Comparison of ENCODE assay signal across 9 mouse cellular contexts in genomic region chr5:24481647-24482046, GRCm38 (mm10). TPM values are rescaled to one million over a fixed set of nuclear protein-coding genes. Genes with fewer than 3 reads are reported as not detected.
DNase-seq lines count a peak whose midpoint lies in the region; ATAC-seq and TF ChIP-seq lines count a peak whose summit lies in the region.
"Had no signal": no experiment of that assay in that cellular context is flagged by ENCODE, and none has a peak within 500 bp of the region (broad histone marks: within the 10 kb centered on the region; RNA-seq: fewer than 3 reads in every experiment).

No protein-coding gene starts in this region.

- no peak overlapping the region for H3K9ac ChIP-seq in CH12.LX (ENCODE audit: insufficient read depth, low read depth)
- no peak overlapping the region for H3K9ac ChIP-seq in heart, embryonic 16.5 days (ENCODE audit: low read length)
- no peak overlapping the region for H3K9ac ChIP-seq in lung, postnatal 0 days (replicated peaks; ENCODE audit: low read depth)

- TF ChIP-seq POLR2A in CH12.LX (IDR thresholded peaks at IDR 0.05; ENCODE audit: low read depth, low read length): no peak

- H3K4me2 ChIP-seq in CH12.LX (ENCODE audit: insufficient read depth, low read depth, poor library complexity, severe bottlenecking): no peak overlapping the region
- no peak overlapping the region for H3K4me2 ChIP-seq in heart, embryonic 16.5 days (ENCODE audit: low read depth, low read length)
- H3K4me2 ChIP-seq in lung, postnatal 0 days (replicated peaks; ENCODE audit: low read depth, low read length): no peak overlapping the region

- H3K27me3 ChIP-seq in CH12.LX (replicated peaks): no peaks in the 10 kb centered on the region
- no peaks in the 10 kb centered on the region for H3K27me3 ChIP-seq in heart, embryonic 16.5 days (ENCODE audit: control insufficient read depth, insufficient read depth, low read length)
- H3K27me3 ChIP-seq in lung, postnatal 0 days (replicated peaks; ENCODE audit: insufficient read depth, low read length): no peaks in the 10 kb centered on the region

- TF ChIP-seq EP300 in CH12.LX (IDR thresholded peaks at IDR 0.05; ENCODE audit: low read length): no peak
- no peak for TF ChIP-seq EP300 in lung, postnatal 0 days (IDR thresholded peaks at IDR 0.05)

- no peaks in the 10 kb centered on the region for H3K9me3 ChIP-seq in CH12.LX (replicated peaks; ENCODE audit: low read length)
- H3K9me3 ChIP-seq in heart, embryonic 16.5 days (replicated peaks; ENCODE audit: control insufficient read depth, low read length): no peaks in the 10 kb centered on the region
- no peaks in the 10 kb centered on the region for H3K9me3 ChIP-seq in lung, postnatal 0 days (ENCODE audit: low read length)

- DNase-seq in CH12.LX (ENCODE audit: extremely low read depth): peak; percentile 40
- DNase-seq in adrenal gland, adult (ENCODE audit: inconsistent age in 2 of 2, low spot score in 1 of 2): peak; percentile 58 to 83
- peak; percentile 86 for DNase-seq in embryo, embryonic 10 days (ENCODE audit: low spot score)
- peak; percentile 87 to 89 for DNase-seq in kidney, postnatal 25 days
- peak; percentile 77 for DNase-seq in lung, postnatal 0 days (ENCODE audit: low spot score)
- peak; percentile 61 to 70 for DNase-seq in right cerebral cortex, adult 2 months (ENCODE audit: low spot score in 2 of 2)

- no peaks in the 10 kb centered on the region for H3K4me1 ChIP-seq in CH12.LX (ENCODE audit: control insufficient read depth in 1 of 2, insufficient read depth in 2 of 2)
- H3K4me1 ChIP-seq in heart, embryonic 16.5 days (ENCODE audit: control insufficient read depth, insufficient read depth, low read length): no peaks in the 10 kb centered on the region
- no peaks in the 10 kb centered on the region for H3K4me1 ChIP-seq in lung, postnatal 0 days (ENCODE audit: insufficient read depth, low read depth, low read length)

- in situ Hi-C loops in CH12.LX (cut with MboI; ENCODE audit: low pct_ligation_motif_present, low pct_unique_long_range_greater_than_20kb, low sequenced_read_pairs): no loop called here

- 21% methylated on average over 4 of the region's 4 CpGs for WGBS in heart, embryonic 16.5 days
- 9% methylated on average over 4 of the region's 4 CpGs for WGBS in lung, postnatal 0 days

- no peak overlapping the region for H3K4me3 ChIP-seq in CH12.LX (replicated peaks in 1 of 3; ENCODE audit: low read depth in 2 of 3, low read length in 2 of 3, poor library complexity in 1 of 3)
- no peak overlapping the region for H3K4me3 ChIP-seq in heart, embryonic 16.5 days (ENCODE audit: low read length)
- no peak overlapping the region for H3K4me3 ChIP-seq in lung, postnatal 0 days (ENCODE audit: low read depth, low read length)

- TF ChIP-seq RAD21 in CH12.LX (IDR thresholded peaks at IDR 0.05; ENCODE audit: low read depth, low read length): no peak; the same call in 1 of the 2 replicates

- peaks cover 58 to 97% of the 10 kb centered on the region in 2 experiments for H3K36me3 ChIP-seq in CH12.LX (replicated peaks in 1 of 2; ENCODE audit: control insufficient read depth in 1 of 2, insufficient read depth in 1 of 2, low read length in 1 of 2)
- H3K36me3 ChIP-seq in heart, embryonic 16.5 days (ENCODE audit: control insufficient read depth, insufficient read depth): peaks cover 44% of the 10 kb centered on the region
- peaks cover 57% of the 10 kb centered on the region for H3K36me3 ChIP-seq in lung, postnatal 0 days (ENCODE audit: insufficient read depth, low read length)

- ATAC-seq in heart, embryonic 16.5 days (replicated peaks; ENCODE audit: extremely low read depth, insufficient read depth, low FRiP score): peak; percentile 35; the same call in 1 of the 2 replicates
- peak; percentile 67 for ATAC-seq in lung, postnatal 0 days
- no peak for ATAC-seq in inflammation-experienced regulatory T-cells, adult 6 months

- dilution Hi-C loops in CH12.LX (cut with MboI; ENCODE audit: extremely low pct_ligation_motif_present, extremely low pct_unique_long_range_greater_than_20kb, low sequenced_read_pairs): no loop called here

- H3K27ac ChIP-seq in CH12.LX (ENCODE audit: insufficient read depth, low read depth): no peak overlapping the region
- H3K27ac ChIP-seq in heart, embryonic 16.5 days (ENCODE audit: low read length): no peak overlapping the region
- no peak overlapping the region for H3K27ac ChIP-seq in lung, postnatal 0 days (ENCODE audit: low read length)

- H3K79me2 ChIP-seq in CH12.LX (replicated peaks; ENCODE audit: control insufficient read depth, extremely low read depth, insufficient read depth, poor library complexity, severe bottlenecking): no peaks in the 10 kb centered on the region

- peak; percentile 37 to 58; a peak in 3 of 4 replicates for TF ChIP-seq CTCF in CH12.LX (conservative IDR thresholded peaks at IDR 0.05 in 1 of 2, IDR thresholded peaks at IDR 0.05 in 1 of 2; ENCODE audit: low read depth in 2 of 2, low read length in 2 of 2)
- TF ChIP-seq CTCF in lung, postnatal 0 days (IDR thresholded peaks at IDR 0.05): peak; percentile 82

TF ChIP-seq in CH12.LX, 34 proteins besides CTCF, POLR2A, EP300 and RAD21:
- TF ChIP-seq TBP (conservative IDR thresholded peaks at IDR 0.05; ENCODE audit: low read depth, low read length): no peak
- TF ChIP-seq JUND (conservative IDR thresholded peaks at IDR 0.05; ENCODE audit: low read depth, low read length): no peak
- no peak for TF ChIP-seq HCFC1 (IDR thresholded peaks at IDR 0.05; ENCODE audit: low read depth, low read length)
- TF ChIP-seq MAZ (IDR thresholded peaks at IDR 0.05; ENCODE audit: low read depth, low read length): no peak
- TF ChIP-seq ZMIZ1 (IDR thresholded peaks at IDR 0.05; ENCODE audit: low read depth, low read length): no peak

RNA-seq across cellular contexts. Expression of gene Agap3, which starts 29.7 kb away (rescaled TPM):
- total RNA-seq in CH12.LX (2012; rRNA removed) (43.5 and 46.3 TPM in 2 replicates), CH12.LX (2014; rRNA removed) (12.8 and 15.4 TPM in 2 replicates)
- polyA plus RNA-seq in CH12.LX (2012; ENCODE audit: insufficient read length, low read depth): 37.9 and 38.0 TPM in 2 replicates
- polyA plus RNA-seq in heart, embryonic 16.5 days (2015; fragmentation: Nextera tagmentation; extraction: Ambion mirVana): 15.5 and 18.4 TPM in 2 replicates
- polyA plus RNA-seq in lung, postnatal 0 days (2015; fragmentation: Nextera tagmentation; extraction: Ambion mirVana): 44.7 and 51.2 TPM in 2 replicates
- 1 to 10 TPM; 5.4 to 9.7 (median 7.5) TPM for polyA plus RNA-seq in inflammation-experienced regulatory T-cells, adult 6 months (2017; shearing (Covaris generic))

RNA-seq across cellular contexts. Expression of gene Tmub1, which starts 34.0 kb away (rescaled TPM):
- 9.6 and 13.1 TPM in 2 replicates for total RNA-seq in CH12.LX (2012; rRNA removed)
- total RNA-seq in CH12.LX (2014; rRNA removed): 6.1 and 7.6 TPM in 2 replicates
- 8.6 and 11.2 TPM in 2 replicates for polyA plus RNA-seq in CH12.LX (2012; ENCODE audit: insufficient read length, low read depth)
- polyA plus RNA-seq in heart, embryonic 16.5 days (2015; fragmentation: Nextera tagmentation; extraction: Ambion mirVana): 18.4 and 20.3 TPM in 2 replicates
- 16.6 and 17.7 TPM in 2 replicates for polyA plus RNA-seq in lung, postnatal 0 days (2015; fragmentation: Nextera tagmentation; extraction: Ambion mirVana)
- 10 to 100 TPM; 50.9 to 68.9 (median 59.0) TPM for polyA plus RNA-seq in inflammation-experienced regulatory T-cells, adult 6 months (2017; shearing (Covaris generic))

RNA-seq across cellular contexts. Expression of gene Fastk, which starts 36.6 kb away (rescaled TPM):
- total RNA-seq in CH12.LX (2012; rRNA removed) (61.2 and 61.4 TPM in 2 replicates), CH12.LX (2014; rRNA removed) (41.8 and 44.8 TPM in 2 replicates)
- 88.0 and 88.1 TPM in 2 replicates for polyA plus RNA-seq in CH12.LX (2012; ENCODE audit: insufficient read length, low read depth)
- polyA plus RNA-seq in heart, embryonic 16.5 days (2015; fragmentation: Nextera tagmentation; extraction: Ambion mirVana): 209 and 225 TPM in 2 replicates
- polyA plus RNA-seq in lung, postnatal 0 days (2015; fragmentation: Nextera tagmentation; extraction: Ambion mirVana): 58.4 and 65.1 TPM in 2 replicates
- polyA plus RNA-seq in inflammation-experienced regulatory T-cells, adult 6 months (2017; shearing (Covaris generic)): 10 to 100 TPM; 32.1 to 63.3 (median 63.0) TPM

RNA-seq across cellular contexts. Expression of gene Gbx1, which starts 45.4 kb away (rescaled TPM):
- 0.04 and 0.08 TPM in 2 replicates for total RNA-seq in CH12.LX (2012; rRNA removed)
- not detected in 2 replicates for total RNA-seq in CH12.LX (2014; rRNA removed)
- polyA plus RNA-seq in CH12.LX (2012; ENCODE audit: insufficient read length, low read depth): 0.07 and 0.13 TPM in 2 replicates
- polyA plus RNA-seq in heart, embryonic 16.5 days (2015; fragmentation: Nextera tagmentation; extraction: Ambion mirVana): not detected in 2 replicates
- polyA plus RNA-seq in lung, postnatal 0 days (2015; fragmentation: Nextera tagmentation; extraction: Ambion mirVana): 0.06 TPM in 1 of 2 replicates, not detected in the other
- under 1 TPM in 1 of 3 experiments, not detected in 2; 0.16 TPM for polyA plus RNA-seq in inflammation-experienced regulatory T-cells, adult 6 months (2017; shearing (Covaris generic))
- total RNA-seq: gastrocnemius, postnatal 36 days had no signal

RNA-seq across cellular contexts. Expression of gene Slc4a2, which starts 58.0 kb away (rescaled TPM):
- total RNA-seq in CH12.LX (2012; rRNA removed) (17.2 and 18.6 TPM in 2 replicates), CH12.LX (2014; rRNA removed) (12.7 and 12.9 TPM in 2 replicates)
- 27.2 and 27.3 TPM in 2 replicates for polyA plus RNA-seq in CH12.LX (2012; ENCODE audit: insufficient read length, low read depth)
- polyA plus RNA-seq in heart, embryonic 16.5 days (2015; fragmentation: Nextera tagmentation; extraction: Ambion mirVana): 29.2 and 32.5 TPM in 2 replicates
- polyA plus RNA-seq in lung, postnatal 0 days (2015; fragmentation: Nextera tagmentation; extraction: Ambion mirVana): 28.9 and 35.0 TPM in 2 replicates
- polyA plus RNA-seq in inflammation-experienced regulatory T-cells, adult 6 months (2017; shearing (Covaris generic)): 10 to 100 TPM; 11.4 to 17.1 (median 12.4) TPM
